In genomic region chr5:113286591-113287520, GRCm38 (mm10) we compare ENCODE assay signal across 8 mouse cellular contexts. TPM values are rescaled to one million over a fixed set of nuclear protein-coding genes. Genes with fewer than 3 reads are reported as not detected.
DNase-seq lines count a peak whose midpoint lies in the region; ATAC-seq and TF ChIP-seq lines count a peak whose summit lies in the region.

No protein-coding gene starts in this region.

- H3K27me3 ChIP-seq in embryonic facial prominence, embryonic 15.5 days = peaks cover 57% of the 10 kb centered on the region
- H3K27me3 ChIP-seq in intestine, embryonic 14.5 days (replicated peaks; ENCODE audit: control insufficient read depth, insufficient read depth, low read length) = peaks cover 31% of the 10 kb centered on the region
- H3K27me3 ChIP-seq in limb, embryonic 12.5 days = peaks cover 63% of the 10 kb centered on the region
- H3K27me3 ChIP-seq in midbrain, postnatal 0 days (ENCODE audit: insufficient read depth, low read length) = no peaks in the 10 kb centered on the region

- peaks cover 5% of the 10 kb centered on the region for H3K4me1 ChIP-seq in embryonic facial prominence, embryonic 15.5 days
- no peaks in the 10 kb centered on the region for H3K4me1 ChIP-seq in intestine, embryonic 14.5 days (replicated peaks; ENCODE audit: control insufficient read depth, insufficient read depth, low read length)
- H3K4me1 ChIP-seq in limb, embryonic 12.5 days (replicated peaks) = no peaks in the 10 kb centered on the region; the same call in 1 of the 2 replicates
- no peaks in the 10 kb centered on the region for H3K4me1 ChIP-seq in midbrain, postnatal 0 days (ENCODE audit: insufficient read depth, low read length)

- H3K9me3 ChIP-seq in embryonic facial prominence, embryonic 15.5 days (replicated peaks) = no peaks in the 10 kb centered on the region
- no peaks in the 10 kb centered on the region for H3K9me3 ChIP-seq in intestine, embryonic 14.5 days (ENCODE audit: control insufficient read depth, low read length)
- H3K9me3 ChIP-seq in limb, embryonic 12.5 days = no peaks in the 10 kb centered on the region
- H3K9me3 ChIP-seq in midbrain, postnatal 0 days (ENCODE audit: low read length) = no peaks in the 10 kb centered on the region

- peak; percentile 85 for TF ChIP-seq CTCF in midbrain, postnatal 0 days (IDR thresholded peaks at IDR 0.05)

- no peaks in the 10 kb centered on the region for H3K36me3 ChIP-seq in embryonic facial prominence, embryonic 15.5 days
- H3K36me3 ChIP-seq in intestine, embryonic 14.5 days (ENCODE audit: control insufficient read depth, insufficient read depth, low read length) = no peaks in the 10 kb centered on the region
- H3K36me3 ChIP-seq in limb, embryonic 12.5 days = no peaks in the 10 kb centered on the region
- H3K36me3 ChIP-seq in midbrain, postnatal 0 days (ENCODE audit: insufficient read depth, low read length) = peaks cover 26% of the 10 kb centered on the region

- no peak overlapping the region for H3K27ac ChIP-seq in embryonic facial prominence, embryonic 15.5 days (replicated peaks)
- no peak overlapping the region for H3K27ac ChIP-seq in intestine, embryonic 14.5 days (ENCODE audit: low read depth)
- H3K27ac ChIP-seq in limb, embryonic 12.5 days = no peak overlapping the region
- H3K27ac ChIP-seq in midbrain, postnatal 0 days (ENCODE audit: low read depth, low read length) = no peak overlapping the region

- H3K4me3 ChIP-seq in embryonic facial prominence, embryonic 15.5 days (replicated peaks) = peak overlapping the region; percentile 15; the same call in 1 of the 2 replicates
- no peak overlapping the region for H3K4me3 ChIP-seq in intestine, embryonic 14.5 days (ENCODE audit: low read depth, low read length)
- H3K4me3 ChIP-seq in limb, embryonic 12.5 days (replicated peaks) = peak overlapping the region; percentile 11
- 0 out of 2 replicates have a peak overlapping the region, but pooled peaks have one; percentile 10 for H3K4me3 ChIP-seq in midbrain, postnatal 0 days (ENCODE audit: low read depth, low read length)

- WGBS in embryonic facial prominence, embryonic 15.5 days = 3% methylated on average over 59 of the region's 60 CpGs
- WGBS in intestine, embryonic 14.5 days = 4% methylated on average over 59 of the region's 60 CpGs
- WGBS in limb, embryonic 12.5 days = 4% methylated on average over 60 of the region's 60 CpGs
- 5% methylated on average over 47 of the region's 60 CpGs for WGBS in midbrain, postnatal 0 days

- ATAC-seq in cerebellum, adult (ENCODE audit: insufficient number of reproducible peaks, low FRiP score, low TSS enrichment) = no peak
- no peak for ATAC-seq in embryonic facial prominence, embryonic 15.5 days (ENCODE audit: insufficient number of reproducible peaks, low FRiP score, low TSS enrichment, low read depth)
- ATAC-seq in intestine, embryonic 14.5 days (replicated peaks; ENCODE audit: low FRiP score, low TSS enrichment, low read depth) = no peak
- ATAC-seq in limb, embryonic 12.5 days (ENCODE audit: insufficient number of reproducible peaks, insufficient read depth, low FRiP score, low TSS enrichment, low read depth) = no peak
- ATAC-seq in midbrain, postnatal 0 days (ENCODE audit: low FRiP score) = no peak

- DNase-seq in cerebellum, adult 11 months = peak; percentile 86
- peak; percentile 74 for DNase-seq in adrenal gland, postnatal 10 days
- DNase-seq in intestine, embryonic 14.5 days (ENCODE audit: low spot score) = peak; percentile 84
- DNase-seq in midbrain, postnatal 0 days (ENCODE audit: low spot score) = peak; percentile 62
- peak; percentile 58 for DNase-seq in thymus, postnatal 14 days

- peak overlapping the region; percentile 35; the same call in 1 of the 2 replicates for H3K4me2 ChIP-seq in embryonic facial prominence, embryonic 15.5 days (replicated peaks)
- H3K4me2 ChIP-seq in intestine, embryonic 14.5 days (ENCODE audit: low read length) = peak overlapping the region; percentile 39
- H3K4me2 ChIP-seq in limb, embryonic 12.5 days = peak overlapping the region; percentile 21
- H3K4me2 ChIP-seq in midbrain, postnatal 0 days (ENCODE audit: low read depth, low read length, poor library complexity, severe bottlenecking) = peak overlapping the region; percentile 34

- H3K9ac ChIP-seq in embryonic facial prominence, embryonic 15.5 days = no peak overlapping the region
- no peak overlapping the region for H3K9ac ChIP-seq in intestine, embryonic 14.5 days (ENCODE audit: low read length)
- H3K9ac ChIP-seq in limb, embryonic 12.5 days (replicated peaks) = no peak overlapping the region
- no peak overlapping the region; the same call in none of the 2 replicates for H3K9ac ChIP-seq in midbrain, postnatal 0 days (replicated peaks; ENCODE audit: low read length, poor library complexity, severe bottlenecking)

RNA-seq across cellular contexts. Expression of gene Sgsm1, which starts 23.7 kb away (rescaled TPM):
- 10 to 100 TPM in 1 of 2 experiments, 1 to 10 TPM in 1; 9.0 to 10.5 TPM for total RNA-seq in adrenal gland, postnatal 10 days (2021)
- polyA plus RNA-seq in embryonic facial prominence, embryonic 15.5 days (2015; fragmentation: Nextera tagmentation; extraction: Ambion mirVana) = 2.9 and 3.3 TPM in 2 replicates
- polyA plus RNA-seq in intestine, embryonic 14.5 days (2014; fragmentation: Nextera tagmentation; extraction: Ambion mirVana) = 8.8 and 10.0 TPM in 2 replicates
- polyA plus RNA-seq in limb, embryonic 12.5 days (2016; fragmentation: Nextera tagmentation; extraction: Ambion mirVana) = 6.6 and 7.0 TPM in 2 replicates
- total RNA-seq in midbrain, postnatal 0 days (2014; rRNA removed) = 52.9 and 53.4 TPM in 2 replicates
- polyA plus RNA-seq in midbrain, postnatal 0 days (2015; fragmentation: Nextera tagmentation; extraction: Ambion mirVana) = 19.8 and 27.3 TPM in 2 replicates
